Mouse (Mus musculus) MEL (cell line): Measurements from ENCODE around the gene Efs.
"Not testable (repeated sequence)": the region's sequence is repeated elsewhere in the genome, so short reads cannot be mapped to it uniquely, and the experiment has no call there.

Experiments used
- EP300 ChIP-seq, 2 experiments: IDR thresholded peaks; 2 replicates each; pipeline ENCODE4 v1.6.1; 2011; ENCODE audit warnings: improper control_type of control experiment in 2 of 2, low read length in 2 of 2, low read depth in 1 of 2, mild to moderate bottlenecking in 1 of 2
- MEF2A ChIP-seq: IDR thresholded peaks from 2 replicates; pipeline ENCODE4 v1.6.1; 2014; ENCODE audit warnings: low read depth, mild to moderate bottlenecking, inconsistent platforms, low read length, improper control_type of control experiment; ENCODE audit not compliant: poor library complexity, insufficient replicate concordance, severe bottlenecking; ENCODE audit errors: extremely low read depth
- POLR2A ChIP-seq, 2 experiments: IDR thresholded peaks; 2 replicates each; pipeline ENCODE4 v1.6.1; 2011 to 2012; ENCODE audit warnings: low read length in 2 of 2, mild to moderate bottlenecking in 2 of 2, control low read depth in 1 of 2, improper control_type of control experiment in 1 of 2, low read depth in 1 of 2, moderate library complexity in 1 of 2; ENCODE audit not compliant: control insufficient read depth in 1 of 2, insufficient read depth in 1 of 2, poor library complexity in 1 of 2
- SIN3A ChIP-seq: IDR thresholded peaks from 2 replicates; pipeline ENCODE4 v1.6.1; 2012; ENCODE audit warnings: low read length, improper control_type of control experiment, inconsistent platforms

GRCm38 (mm10) chr14:54959853-54960613, 34.1 kb upstream of the Efs start:
- not testable (repeated sequence) for TF ChIP-seq EP300 (IDR thresholded peaks at IDR 0.05; ENCODE audit: low read depth in 1 of 2, low read length in 2 of 2); POLR2A (IDR thresholded peaks at IDR 0.05; ENCODE audit: control insufficient read depth in 1 of 2, insufficient read depth in 1 of 2, low read depth in 1 of 2, low read length in 2 of 2, poor library complexity in 1 of 2); MEF2A; SIN3A
